Mouse (Mus musculus): ENCODE measurements at regions not wholly inside any gene's neighbourhood (a gene's known extent, or its start where the extent isn't known, plus 50 kb on each side); places are given as distances from the start of the nearest gene placed in this dataset.

- no peak for DNase-seq (ENCODE audit: low read depth)
These were observed 62.5 kb upstream of the Ubl3 start for GRCm38 (mm10) chr5:148615117-148615516.

- no peak for DNase-seq (ENCODE audit: low read depth)
These were observed 58.7 kb upstream of the Ubl3 start for GRCm38 (mm10) chr5:148611323-148611722.

- no peak for DNase-seq (ENCODE audit: low read depth)
These were observed 56.9 kb upstream of the Ubl3 start for GRCm38 (mm10) chr5:148609506-148609880.

- DNase-seq (ENCODE audit: low read depth) = no peak
These were observed 56.4 kb upstream of the Ubl3 start for GRCm38 (mm10) chr5:148608857-148609505.

- DNase-seq (ENCODE audit: low read depth) = no peak
These were observed 55.6 kb upstream of the Ubl3 start for GRCm38 (mm10) chr5:148608178-148608577.

- no peak for DNase-seq (ENCODE audit: low read depth)
These were observed 53.1 kb upstream of the Ubl3 start for GRCm38 (mm10) chr5:148605730-148606129.

Measured in c-Kit-positive CD71-positive TER-119-negative erythroid progenitor cells, embryonic 14.5 days (primary cell).